Mouse (Mus musculus) heart, adult 18-20 months (tissue): Measurements from ENCODE around the gene Kmt5c. TPM values are rescaled to one million over a fixed set of nuclear protein-coding genes. Genes with fewer than 3 reads are reported as not detected.

ENCODE experiments used
- DNase-seq, 2 experiments: peaks; one replicate each; pipeline ENCODE4 v3.0.0; 2021 to 2022; ENCODE audit warnings: mixed read lengths in 1 of 2
- total RNA-seq, 2 experiments: library from RNA; stranded (reverse); gene quantifications; 2 replicates each; pipeline ENCODE4 v1.2.3; 2021

The Kmt5c gene
- total RNA-seq, 2 experiments from 2014 or later, result 9.6 to 10.0 TPM

GRCm38 (mm10) chr7:4789436-4789935 is 49.6 kb downstream of the Kmt5c start, which contains the start of gene Tmem238:
Gene Tmem238 (minus strand): TSS chr7:4789656.
- DNase-seq, result peak; percentile 52 to 63

- peak; percentile 96 to 98 for DNase-seq
Observed at GRCm38 (mm10) chr7:4792278-4793212, 52.6 kb downstream of the Kmt5c start, which contains the start of gene Rpl28. Gene Rpl28 (plus strand): TSS chr7:4792874.

GRCm38 (mm10) chr7:4793248-4793647 is 53.3 kb downstream of the Kmt5c start:
- DNase-seq, result peak in 1 of 2 experiments; percentile 29

DNA sequence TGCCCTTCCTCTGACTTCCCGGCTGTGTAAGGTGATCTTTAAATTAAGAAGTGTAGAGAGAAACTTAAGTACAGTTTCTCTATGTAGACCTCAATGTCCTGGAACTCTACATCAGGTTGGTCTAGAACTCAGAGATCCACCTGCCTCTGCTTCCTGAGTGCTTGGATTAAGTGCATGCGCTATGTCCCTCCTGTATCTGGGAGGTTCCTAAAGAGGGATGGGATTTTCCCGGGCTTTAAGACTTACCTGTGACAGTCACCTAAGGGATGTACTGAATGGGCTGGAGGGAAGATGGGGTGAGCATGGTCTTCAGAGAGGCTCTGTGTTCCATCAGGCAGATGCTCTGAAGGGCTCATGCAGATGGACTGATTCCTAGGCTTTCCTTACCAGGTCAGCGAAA is 53.8 kb downstream of the Kmt5c start:
- no peak for DNase-seq

DNA sequence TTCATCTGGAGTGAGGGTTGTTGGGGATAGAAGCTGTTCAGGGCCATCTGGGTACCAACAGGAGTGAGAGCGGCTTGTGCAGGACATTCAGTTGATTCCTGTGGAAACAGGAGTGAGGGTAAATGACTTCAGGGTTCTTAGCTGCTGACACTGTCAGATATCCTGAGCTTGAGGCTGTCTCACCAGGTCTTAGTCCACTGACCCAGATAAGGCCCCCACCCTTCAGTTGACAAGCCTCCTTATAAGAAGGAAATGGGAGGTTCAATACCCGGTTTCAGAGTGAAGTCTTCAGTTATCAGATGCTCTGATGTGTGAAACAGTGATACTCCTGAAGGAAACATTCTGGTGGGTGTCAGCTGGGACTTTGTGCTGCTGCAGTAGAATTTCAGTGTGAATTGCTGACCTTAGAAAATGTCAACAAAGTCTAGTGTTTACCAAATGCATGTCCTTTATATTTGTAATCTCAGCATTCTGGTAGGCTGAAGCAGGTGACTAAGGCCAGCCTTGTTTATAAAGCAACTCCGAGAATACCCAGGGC is 54.8 kb downstream of the Kmt5c start:
- no peak for DNase-seq

GRCm38 (mm10) chr7:4795767-4796433 is 56.0 kb downstream of the Kmt5c start:
- peak; percentile 38 to 41 for DNase-seq

Other genes starting within 250 kb of the Kmt5c start
- gene Ppp1r12c, start 238.4 kb upstream of the Kmt5c start, total RNA-seq, result 10 to 100 TPM; 54.6 to 62.1 TPM
- gene Tnnt1, start 223.7 kb upstream of the Kmt5c start, total RNA-seq, result 10 to 100 TPM; 20.9 to 22.2 TPM
- gene Tnni3, start 215.9 kb upstream of the Kmt5c start, total RNA-seq, result over 10,000 TPM; 10,363 to 11,433 TPM
- gene Dnaaf3, start 207.7 kb upstream of the Kmt5c start, total RNA-seq, result 1 to 10 TPM; 2.0 to 2.5 TPM
- 1 to 10 TPM in 1 of 2 experiments, under 1 TPM in 1; 0.36 to 1.3 TPM for gene Syt5, start 192.6 kb upstream of the Kmt5c start, total RNA-seq
- not detected for gene Ptprh, start 136.1 kb upstream of the Kmt5c start, total RNA-seq
- 1 to 10 TPM; 3.8 to 6.5 TPM for gene Tmem86b, start 108.7 kb upstream of the Kmt5c start, total RNA-seq
- 10 to 100 TPM; 69.2 to 70.4 TPM for gene Ppp6r1, start 81.1 kb upstream of the Kmt5c start, total RNA-seq
- gene Hspbp1, start 55.0 kb upstream of the Kmt5c start, total RNA-seq, result 10 to 100 TPM; 33.8 to 38.5 TPM
- 1 to 10 TPM; 1.1 to 1.2 TPM for gene Brsk1, start 49.5 kb upstream of the Kmt5c start, total RNA-seq
- under 1 TPM in 1 of 2 experiments, not detected in 1; 0.10 TPM for gene Tmem150b, start 14.9 kb upstream of the Kmt5c start, total RNA-seq
- gene Cox6b2, start 13.0 kb downstream of the Kmt5c start, total RNA-seq, result 1 to 10 TPM; 1.4 to 2.3 TPM
- gene Fam71e2, start 31.2 kb downstream of the Kmt5c start, total RNA-seq, result not detected
- not detected for gene Il11, start 42.7 kb downstream of the Kmt5c start, total RNA-seq
- gene Tmem190, start 42.8 kb downstream of the Kmt5c start, total RNA-seq, result not detected
- 1 to 10 TPM; 2.4 to 5.4 TPM for gene Tmem238, start 49.5 kb downstream of the Kmt5c start, total RNA-seq
- 100 to 1,000 TPM; 468 to 578 TPM for gene Rpl28, start 52.8 kb downstream of the Kmt5c start, total RNA-seq
- gene Ube2s, start 72.5 kb downstream of the Kmt5c start, total RNA-seq, result 100 to 1,000 TPM in 1 of 2 experiments, 10 to 100 TPM in 1; 93.4 to 105 TPM
- gene Shisa7, start 104.6 kb downstream of the Kmt5c start, total RNA-seq, result not detected
- 1 to 10 TPM; 3.5 to 6.3 TPM for gene Isoc2b, start 130.1 kb downstream of the Kmt5c start, total RNA-seq
- 10 to 100 TPM; 55.3 to 57.3 TPM for gene Isoc2a, start 137.0 kb downstream of the Kmt5c start, total RNA-seq
- not detected for gene Gm36210, start 166.4 kb downstream of the Kmt5c start, total RNA-seq
- gene Zfp628, start 175.1 kb downstream of the Kmt5c start, total RNA-seq, result 1 to 10 TPM; 5.3 to 6.4 TPM
- 1 to 10 TPM; 4.2 to 6.1 TPM for gene Nat14, start 181.9 kb downstream of the Kmt5c start, total RNA-seq
- gene Ssc5d, start 185.7 kb downstream of the Kmt5c start, total RNA-seq, result 1 to 10 TPM; 2.0 to 2.4 TPM
- gene Sbk2, start 224.3 kb downstream of the Kmt5c start, total RNA-seq, result 10 to 100 TPM; 25.9 to 30.0 TPM
- gene Sbk3, start 231.1 kb downstream of the Kmt5c start, total RNA-seq, result 10 to 100 TPM; 37.3 to 39.0 TPM